Mouse (Mus musculus) MEL (cell line): ENCODE results near the gene Hnrnpu. TPM values are rescaled to one million over a fixed set of nuclear protein-coding genes. Genes with fewer than 3 reads are reported as not detected.

Experiments
- DNase-seq: peaks from one replicate; pipeline ENCODE4 v3.0.0; 2011; ENCODE audit warnings: low read depth, low spot score
- H3K27ac ChIP-seq: 2 replicates; pipeline ENCODE4 v1.5.1; 2012; ENCODE audit warnings: low read depth, mild to moderate bottlenecking, control low read depth, low read length, moderate library complexity; ENCODE audit not compliant: control insufficient read depth
- H3K27me3 ChIP-seq, 2 experiments: fragments of 150-350 bp in 1 of 2; sonication (generic) in 1 of 2; 2 replicates each; pipeline ENCODE4 v1.6.1; 2012; ENCODE audit warnings: low read length in 2 of 2, mild to moderate bottlenecking in 2 of 2, improper control_type of control experiment in 1 of 2, moderate library complexity in 1 of 2; ENCODE audit not compliant: insufficient read depth in 2 of 2, control insufficient read depth in 1 of 2
- H3K36me3 ChIP-seq, 2 experiments: 2 replicates each; pipeline ENCODE4 v1.6.1; 2012 to 2014; ENCODE audit warnings: low read length in 2 of 2, improper control_type of control experiment in 1 of 2, inconsistent platforms in 1 of 2, mild to moderate bottlenecking in 1 of 2; ENCODE audit not compliant: insufficient read depth in 2 of 2, control insufficient read depth in 1 of 2
- H3K4me1 ChIP-seq, 2 experiments: fragments of 150-350 bp in 1 of 2; sonication (generic) in 1 of 2; 2 replicates each; pipeline ENCODE4 v1.6.1; 2012; ENCODE audit warnings: low read length in 2 of 2, improper control_type of control experiment in 1 of 2, mild to moderate bottlenecking in 1 of 2; ENCODE audit not compliant: insufficient read depth in 2 of 2, control insufficient read depth in 1 of 2
- H3K4me3 ChIP-seq, 2 experiments: fragments of 150-350 bp in 1 of 2; sonication (generic) in 1 of 2; 2 replicates each; pipeline ENCODE4 v1.5.1; 2012; ENCODE audit warnings: low read depth in 2 of 2, low read length in 2 of 2, mild to moderate bottlenecking in 2 of 2, moderate library complexity in 2 of 2, control low read depth in 1 of 2, improper control_type of control experiment in 1 of 2; ENCODE audit not compliant: control insufficient read depth in 1 of 2, insufficient read depth in 1 of 2
- H3K79me2 ChIP-seq: 2 replicates; pipeline ENCODE4 v1.6.1; 2012; ENCODE audit warnings: mild to moderate bottlenecking, low read length, moderate library complexity; ENCODE audit not compliant: control insufficient read depth, poor library complexity, insufficient read depth
- H3K9ac ChIP-seq: 2 replicates; pipeline ENCODE4 v1.6.1; 2012; ENCODE audit warnings: low read depth, mild to moderate bottlenecking, control low read depth, low read length, moderate library complexity; ENCODE audit not compliant: control insufficient read depth, poor library complexity, severe bottlenecking
- H3K9me3 ChIP-seq: fragments of 150-350 bp; sonication (generic); replicated peaks from 2 replicates; pipeline ENCODE4 v1.6.1; 2012; ENCODE audit warnings: mild to moderate bottlenecking, low read length, improper control_type of control experiment, moderate library complexity; ENCODE audit not compliant: insufficient read depth
- CHD1 ChIP-seq: IDR thresholded peaks from 2 replicates; pipeline ENCODE4 v1.6.1; 2012; ENCODE audit warnings: low read depth, mild to moderate bottlenecking, inconsistent platforms, low read length, improper control_type of control experiment
- CHD2 ChIP-seq: IDR thresholded peaks from 2 replicates; pipeline ENCODE4 v1.6.1; 2011; ENCODE audit warnings: low read length, improper control_type of control experiment
- CTCF ChIP-seq, 3 experiments: IDR thresholded peaks in 2 of 3; conservative IDR thresholded peaks in 1 of 3; 2 replicates each; pipeline ENCODE4 v1.5.1; 2011 to 2012; ENCODE audit warnings: low read length in 3 of 3, low read depth in 2 of 3, mild to moderate bottlenecking in 2 of 3, improper control_type of control experiment in 1 of 3, inconsistent platforms in 1 of 3, mixed read lengths in 1 of 3, moderate library complexity in 1 of 3; ENCODE audit not compliant: control insufficient read depth in 1 of 3, insufficient read depth in 1 of 3, poor library complexity in 1 of 3, severe bottlenecking in 1 of 3
- E2F4 ChIP-seq: IDR thresholded peaks from 2 replicates; pipeline ENCODE4 v1.6.1; 2011; ENCODE audit warnings: low read depth, low read length, improper control_type of control experiment, borderline replicate concordance
- EP300 ChIP-seq, 2 experiments: IDR thresholded peaks; 2 replicates each; pipeline ENCODE4 v1.6.1; 2011; ENCODE audit warnings: improper control_type of control experiment in 2 of 2, low read length in 2 of 2, low read depth in 1 of 2, mild to moderate bottlenecking in 1 of 2
- ETS1 ChIP-seq: IDR thresholded peaks from 2 replicates; pipeline ENCODE4 v1.6.1; 2012; ENCODE audit warnings: low read depth, mild to moderate bottlenecking, inconsistent platforms, low read length, improper control_type of control experiment, moderate library complexity
- GABPA ChIP-seq: IDR thresholded peaks from 2 replicates; pipeline ENCODE4 v1.6.1; 2012; ENCODE audit warnings: low read depth, mild to moderate bottlenecking, inconsistent platforms, low read length, improper control_type of control experiment, moderate library complexity
- GATA1 ChIP-seq: IDR thresholded peaks from 2 replicates; pipeline ENCODE4 v1.6.1; 2011; ENCODE audit warnings: low read depth, low read length, improper control_type of control experiment
- JUND ChIP-seq: IDR thresholded peaks from 2 replicates; pipeline ENCODE4 v1.6.1; 2011; ENCODE audit warnings: low read depth, mild to moderate bottlenecking, improper control_type of control experiment, low read length
- KAT2A ChIP-seq: conservative IDR thresholded peaks from 2 replicates; pipeline ENCODE4 v1.6.1; 2012; ENCODE audit warnings: low read depth, low read length, improper control_type of control experiment, inconsistent platforms
- MAZ ChIP-seq: IDR thresholded peaks from 2 replicates; pipeline ENCODE4 v1.6.1; 2012; ENCODE audit warnings: low read depth, mild to moderate bottlenecking, inconsistent platforms, low read length, improper control_type of control experiment
- MEF2A ChIP-seq: IDR thresholded peaks from 2 replicates; pipeline ENCODE4 v1.6.1; 2014; ENCODE audit warnings: low read depth, mild to moderate bottlenecking, inconsistent platforms, low read length, improper control_type of control experiment; ENCODE audit not compliant: poor library complexity, insufficient replicate concordance, severe bottlenecking; ENCODE audit errors: extremely low read depth
- MYC ChIP-seq: IDR thresholded peaks from 2 replicates; pipeline ENCODE4 v1.6.1; 2011; ENCODE audit warnings: low read depth, mild to moderate bottlenecking, low read length, improper control_type of control experiment, moderate library complexity
- NELFE ChIP-seq: IDR thresholded peaks from 2 replicates; pipeline ENCODE4 v1.6.1; 2011; ENCODE audit warnings: low read depth, low read length, improper control_type of control experiment
- POLR2A ChIP-seq, 2 experiments: IDR thresholded peaks; 2 replicates each; pipeline ENCODE4 v1.6.1; 2011 to 2012; ENCODE audit warnings: low read length in 2 of 2, mild to moderate bottlenecking in 2 of 2, control low read depth in 1 of 2, improper control_type of control experiment in 1 of 2, low read depth in 1 of 2, moderate library complexity in 1 of 2; ENCODE audit not compliant: control insufficient read depth in 1 of 2, insufficient read depth in 1 of 2, poor library complexity in 1 of 2
- POLR2AphosphoS2 ChIP-seq: IDR thresholded peaks from 2 replicates; pipeline ENCODE4 v1.6.1; 2011; ENCODE audit warnings: low read length, improper control_type of control experiment
- RAD21 ChIP-seq: IDR thresholded peaks from 2 replicates; pipeline ENCODE4 v1.6.1; 2011; ENCODE audit warnings: mild to moderate bottlenecking, low read depth, low read length, improper control_type of control experiment
- RCOR1 ChIP-seq: IDR thresholded peaks from 2 replicates; pipeline ENCODE4 v1.6.1; 2012; ENCODE audit warnings: low read depth, mild to moderate bottlenecking, inconsistent platforms, low read length, improper control_type of control experiment
- SIN3A ChIP-seq: IDR thresholded peaks from 2 replicates; pipeline ENCODE4 v1.6.1; 2012; ENCODE audit warnings: low read length, improper control_type of control experiment, inconsistent platforms
- TAL1 ChIP-seq: IDR thresholded peaks from 2 replicates; pipeline ENCODE4 v1.6.1; 2012; ENCODE audit warnings: mild to moderate bottlenecking, inconsistent platforms, low read length, moderate library complexity, mixed read lengths
- TCF12 ChIP-seq: IDR thresholded peaks from 2 replicates; pipeline ENCODE4 v1.6.1; 2014; ENCODE audit warnings: low read depth, mild to moderate bottlenecking, inconsistent platforms, low read length, improper control_type of control experiment, moderate library complexity
- USF1 ChIP-seq: IDR thresholded peaks from 2 replicates; pipeline ENCODE4 v1.6.1; 2014; ENCODE audit warnings: low read depth, mild to moderate bottlenecking, inconsistent platforms, low read length, improper control_type of control experiment, moderate library complexity
- ZKSCAN1 ChIP-seq: IDR thresholded peaks from 2 replicates; pipeline ENCODE4 v1.6.1; 2012; ENCODE audit warnings: low read depth, mild to moderate bottlenecking, inconsistent platforms, low read length, improper control_type of control experiment, moderate library complexity
- ZMIZ1 ChIP-seq: IDR thresholded peaks from 2 replicates; pipeline ENCODE4 v1.6.1; 2012; ENCODE audit warnings: low read depth, mild to moderate bottlenecking, inconsistent platforms, low read length, improper control_type of control experiment, moderate library complexity
- ZNF384 ChIP-seq: IDR thresholded peaks from 2 replicates; pipeline ENCODE4 v1.6.1; 2012; ENCODE audit warnings: low read depth, mild to moderate bottlenecking, inconsistent platforms, low read length, improper control_type of control experiment
- polyA plus RNA-seq, 2 experiments: library from polyadenylated mRNA; stranded (reverse) in 1 of 2; unstranded in 1 of 2; fragments of >175 nt in 1 of 2; fragments of >200 nt in 1 of 2; gene quantifications; 2 replicates each; pipeline versions ENCODE4 v1.2.1 to v1.2.4; 2012; ENCODE audit warnings: low replicate concordance in 2 of 2, low read depth in 1 of 2; ENCODE audit not compliant: insufficient read length in 2 of 2, insufficient read depth in 1 of 2, missing spikeins in 1 of 2
- total RNA-seq: library from RNA; depleted of rRNA; stranded (reverse); fragments of 300-350 nt; gene quantifications from 2 replicates; pipeline ENCODE4 v1.2.3, GENCODE M21; 2012

The Hnrnpu gene
- total and polyA plus RNA-seq, 3 experiments: 373 to 2,754 (median 789) TPM

DNA sequence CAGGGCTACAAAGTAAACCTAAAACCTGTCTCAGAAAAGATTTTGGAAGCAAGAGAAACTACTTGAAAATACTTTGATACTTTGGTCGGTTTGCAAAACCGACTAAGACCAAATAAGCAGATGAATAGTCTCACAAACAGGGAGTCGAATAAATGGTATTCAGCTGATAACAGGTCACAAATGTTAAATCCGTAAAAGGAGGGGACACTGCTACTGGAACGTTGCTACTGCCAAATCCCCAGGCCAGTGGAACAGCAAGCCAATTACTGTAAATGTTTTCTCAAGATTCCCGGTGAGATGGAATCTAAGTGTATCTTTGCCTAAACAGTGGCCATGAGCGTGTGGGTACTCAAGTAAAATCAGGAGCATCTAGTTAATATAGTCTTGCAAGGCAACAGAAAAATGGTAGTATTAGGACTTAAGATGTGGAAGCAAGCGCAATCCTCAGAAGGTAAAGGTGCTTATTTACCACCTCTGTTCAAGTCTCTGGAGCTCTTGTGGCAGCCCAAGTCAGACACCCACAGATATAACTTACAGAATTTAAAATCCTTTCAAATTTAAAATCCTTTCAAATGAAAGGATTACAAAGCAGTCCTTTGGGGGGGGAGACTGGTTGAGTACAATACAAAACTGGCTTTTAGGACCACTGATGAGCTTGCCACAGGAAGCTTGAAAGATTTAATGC lies 17.4 kb downstream of the Hnrnpu start:
- H3K27me3 ChIP-seq: no peaks in the 10 kb centered on the region
- H3K27ac ChIP-seq: peak overlapping the region; percentile 100
- H3K36me3 ChIP-seq: peaks cover 20 to 41% of the 10 kb centered on the region in 2 experiments
- H3K79me2 ChIP-seq: peaks cover 10% of the 10 kb centered on the region; the same call in 1 of the 2 replicates
- H3K4me3 ChIP-seq: peak overlapping the region; percentile 71 to 80
- H3K4me1 ChIP-seq: peaks cover 3 to 6% of the 10 kb centered on the region in 2 experiments; a peak in 3 of 4 replicates
- TF ChIP-seq POLR2AphosphoS2 (no peak; the same call in 1 of the 2 replicates), TAL1 (no peak), CHD1 (peak; percentile 97; the same call in 1 of the 2 replicates), GABPA (no peak), POLR2A (IDR thresholded peaks at IDR 0.05; ENCODE audit: control insufficient read depth in 1 of 2, insufficient read depth in 1 of 2, low read depth in 1 of 2, low read length in 2 of 2, poor library complexity in 1 of 2) (peak in 1 of 2 experiments; percentile 43; a peak in 2 of 4 replicates), SIN3A (peak; percentile 10; the same call in 1 of the 2 replicates), KAT2A (no peak), NELFE (0 out of 2 replicates have a peak, but pooled peaks have one; percentile 34), ZMIZ1 (peak; percentile 8; the same call in 1 of the 2 replicates), CHD2 (peak; percentile 16; the same call in 1 of the 2 replicates), CTCF (IDR thresholded peaks at IDR 0.05 in 2 of 3, conservative IDR thresholded peaks at IDR 0.05 in 1 of 3; ENCODE audit: control insufficient read depth in 1 of 3, insufficient read depth in 1 of 3, low read depth in 2 of 3, low read length in 3 of 3, poor library complexity in 1 of 3, severe bottlenecking in 1 of 3) (no peak), MAZ (no peak), ETS1 (no peak), GATA1 (no peak), USF1 (no peak), TCF12 (no peak), RAD21 (no peak), JUND (0 out of 2 replicates have a peak, but pooled peaks have one; percentile 35), EP300 (IDR thresholded peaks at IDR 0.05; ENCODE audit: low read depth in 1 of 2, low read length in 2 of 2) (peak in 1 of 2 experiments; percentile 12; a peak in 1 of 4 replicates), ZKSCAN1 (no peak), MYC (no peak), RCOR1 (0 out of 2 replicates have a peak, but pooled peaks have one; percentile 21), ZNF384 (no peak), E2F4 (no peak), MEF2A (no peak)
- peak; percentile 71 for DNase-seq
- H3K9ac ChIP-seq: peak overlapping the region; percentile 100
- H3K9me3 ChIP-seq: no peaks in the 10 kb centered on the region
